Mouse (Mus musculus) olfactory bulb, adult 2 months (tissue): ENCODE results near the gene Vmn2r68.

ENCODE experiments used
- CTCF ChIP-seq: fragments of 200-500 bp; IDR thresholded peaks from 2 replicates; pipeline ENCODE4 v1.5.1; 2012; ENCODE audit warnings: low read depth, mild to moderate bottlenecking, low read length, moderate library complexity; ENCODE audit not compliant: insufficient read depth
- POLR2A ChIP-seq: fragments of 200-500 bp; IDR thresholded peaks from 2 replicates; pipeline ENCODE4 v1.6.1; 2012; ENCODE audit warnings: mild to moderate bottlenecking, low read depth, low read length, moderate library complexity; ENCODE audit not compliant: insufficient read depth

DNA sequence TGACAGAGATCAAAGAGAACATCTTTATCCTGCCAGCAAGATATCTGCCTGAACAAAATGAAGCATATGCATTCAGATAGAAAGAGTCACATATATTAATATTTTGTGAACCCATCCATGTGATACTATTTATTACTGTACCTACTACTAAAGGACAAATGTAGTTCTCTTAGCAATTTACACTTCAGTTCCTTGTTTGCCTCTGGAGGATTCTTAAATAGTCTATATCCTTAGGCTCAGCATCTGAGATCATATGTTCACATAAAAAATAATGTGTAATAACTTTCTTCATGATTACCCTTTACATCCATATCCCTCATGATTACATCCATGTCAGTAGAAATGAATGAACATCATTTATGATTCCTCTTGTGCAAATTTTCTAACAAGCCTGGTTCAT, at the start of gene Vmn2r68:
- no peak for TF ChIP-seq CTCF
- TF ChIP-seq POLR2A: no peak
